Mouse (Mus musculus): ENCODE measurements around the gene Mfap4.

Gene Mfap4

GRCm38 (mm10) chr11:61484613-61485540 is at the start of gene Mfap4:
Gene Mfap4 (plus strand): TSS chr11:61485431.
- no peak for DNase-seq (ENCODE audit: low spot score)

GRCm38 (mm10) chr11:61436298-61436697 is 48.9 kb upstream of the Mfap4 start:
- no peak for DNase-seq (ENCODE audit: low spot score)

- DNase-seq (ENCODE audit: low spot score), result no peak
Measured at GRCm38 (mm10) chr11:61439170-61439569, 46.1 kb upstream of the Mfap4 start.

- DNase-seq (ENCODE audit: low spot score), result no peak
Measured at GRCm38 (mm10) chr11:61440416-61440815, 44.8 kb upstream of the Mfap4 start.

- DNase-seq (ENCODE audit: low spot score), result no peak
Measured at GRCm38 (mm10) chr11:61441670-61442069, 43.6 kb upstream of the Mfap4 start.

- no peak for DNase-seq (ENCODE audit: low spot score)
Measured at GRCm38 (mm10) chr11:61443807-61444206, 41.4 kb upstream of the Mfap4 start.

GRCm38 (mm10) chr11:61447296-61447695 is 37.9 kb upstream of the Mfap4 start:
- no peak for DNase-seq (ENCODE audit: low spot score)

GRCm38 (mm10) chr11:61448041-61448440 is 37.2 kb upstream of the Mfap4 start:
- no peak for DNase-seq (ENCODE audit: low spot score)

- DNase-seq (ENCODE audit: low spot score), result no peak
Measured at GRCm38 (mm10) chr11:61448599-61449225, 36.5 kb upstream of the Mfap4 start.

- no peak for DNase-seq (ENCODE audit: low spot score)
Measured at GRCm38 (mm10) chr11:61449499-61450292, 35.5 kb upstream of the Mfap4 start.

- no peak for DNase-seq (ENCODE audit: low spot score)
Measured at GRCm38 (mm10) chr11:61464071-61464470, 21.2 kb upstream of the Mfap4 start.

- no peak for DNase-seq (ENCODE audit: low spot score)
Measured at GRCm38 (mm10) chr11:61465422-61465821, 19.8 kb upstream of the Mfap4 start.

GRCm38 (mm10) chr11:61468534-61468933 is 16.7 kb upstream of the Mfap4 start:
- no peak for DNase-seq (ENCODE audit: low spot score)

GRCm38 (mm10) chr11:61469317-61469917 is 15.8 kb upstream of the Mfap4 start:
- no peak for DNase-seq (ENCODE audit: low spot score)

- no peak for DNase-seq (ENCODE audit: low spot score)
Measured at GRCm38 (mm10) chr11:61470880-61471279, 14.4 kb upstream of the Mfap4 start.

GRCm38 (mm10) chr11:61473630-61474029 is 11.6 kb upstream of the Mfap4 start:
- DNase-seq (ENCODE audit: low spot score), result no peak

- DNase-seq (ENCODE audit: low spot score), result no peak
Measured at GRCm38 (mm10) chr11:61476786-61477382, 8.3 kb upstream of the Mfap4 start.

GRCm38 (mm10) chr11:61477566-61478508 is 7.4 kb upstream of the Mfap4 start:
- no peak for DNase-seq (ENCODE audit: low spot score)

GRCm38 (mm10) chr11:61478788-61479187 is 6.4 kb upstream of the Mfap4 start:
- DNase-seq (ENCODE audit: low spot score), result no peak
